Mouse (Mus musculus): ENCODE measurements around the gene Fxyd3. TPM values are rescaled to one million over a fixed set of nuclear protein-coding genes. Genes with fewer than 3 reads are reported as not detected.
A peak's percentile ranks its signal among the peaks of the same experiment; 100 is the strongest.

Gene Fxyd3
- polyA plus RNA-seq, 1 experiment from 2014 or later = not detected

- Histone ChIP-seq H3K4me2 (replicated peaks) (no peak overlapping the region), H3K36me3 (no peaks in the 10 kb centered on the region), H3K4me1 (peaks cover 3% of the 10 kb centered on the region; the same call in 1 of the 2 replicates), H3K4me3 (no peak overlapping the region), H3K9ac (replicated peaks) (no peak overlapping the region), H3K27me3 (no peaks in the 10 kb centered on the region), H3K9me3 (no peaks in the 10 kb centered on the region), H3K27ac (replicated peaks) (no peak overlapping the region)
- WGBS = 54% methylated on average over 11 of the region's 11 CpGs
- ATAC-seq (replicated peaks) = no peak
Observed at GRCm38 (mm10) chr7:31059919-31060620, 16.4 kb downstream of the Fxyd3 start.

GRCm38 (mm10) chr7:31059108-31059507 is 17.4 kb downstream of the Fxyd3 start, which contains the start of gene Lgi4:
Lgi4 (plus strand) TSS chr7:31059342.
- 3% methylated on average over 2 of the region's 2 CpGs for WGBS
- H3K4me2 ChIP-seq (replicated peaks) = no peak within 1 kb of the TSS
- no peak within 1 kb of the TSS for H3K27ac ChIP-seq (replicated peaks)
- H3K4me1 ChIP-seq = peaks cover 3% of the 10 kb centered on the region; the same call in 1 of the 2 replicates
- no peaks in the 10 kb centered on the region for H3K9me3 ChIP-seq
- peaks cover 4% of the 10 kb centered on the region; the same call in 1 of the 2 replicates for H3K27me3 ChIP-seq
- H3K36me3 ChIP-seq = no peaks in the 10 kb centered on the region
- ATAC-seq (replicated peaks) = peak; percentile 44; the same call in 1 of the 2 replicates
- no peak within 1 kb of the TSS for H3K4me3 ChIP-seq
- H3K9ac ChIP-seq (replicated peaks) = no peak within 1 kb of the TSS

GRCm38 (mm10) chr7:31058211-31058610 is 18.3 kb downstream of the Fxyd3 start:
- H3K9ac ChIP-seq (replicated peaks) = no peak overlapping the region
- WGBS = 83% methylated on average over 6 of the region's 6 CpGs
- no peaks in the 10 kb centered on the region for H3K9me3 ChIP-seq
- H3K4me2 ChIP-seq (replicated peaks) = no peak overlapping the region
- H3K4me1 ChIP-seq = peaks cover 3% of the 10 kb centered on the region; the same call in 1 of the 2 replicates
- no peaks in the 10 kb centered on the region for H3K36me3 ChIP-seq
- no peak overlapping the region for H3K4me3 ChIP-seq
- H3K27ac ChIP-seq (replicated peaks) = no peak overlapping the region
- peaks cover 6% of the 10 kb centered on the region for H3K27me3 ChIP-seq
- no peak for ATAC-seq (replicated peaks)

GRCm38 (mm10) chr7:31057730-31058129 is 18.8 kb downstream of the Fxyd3 start:
- no peak overlapping the region for H3K27ac ChIP-seq (replicated peaks)
- no peaks in the 10 kb centered on the region for H3K9me3 ChIP-seq
- no peak overlapping the region for H3K4me3 ChIP-seq
- WGBS = 69% methylated on average over 5 of the region's 5 CpGs
- H3K9ac ChIP-seq (replicated peaks) = no peak overlapping the region
- H3K4me1 ChIP-seq = peaks cover 5% of the 10 kb centered on the region
- H3K4me2 ChIP-seq (replicated peaks) = no peak overlapping the region
- H3K27me3 ChIP-seq = peaks cover 10% of the 10 kb centered on the region
- ATAC-seq (replicated peaks) = no peak
- H3K36me3 ChIP-seq = no peaks in the 10 kb centered on the region

GRCm38 (mm10) chr7:31057071-31057470 is 19.4 kb downstream of the Fxyd3 start, which contains the start of gene Fxyd1:
Fxyd1 (minus strand) TSS chr7:31057199.
- Histone ChIP-seq H3K9ac (replicated peaks) (no peak within 1 kb of the TSS), H3K4me3 (no peak within 1 kb of the TSS), H3K27ac (replicated peaks) (no peak within 1 kb of the TSS), H3K9me3 (no peaks in the 10 kb centered on the region), H3K4me1 (peaks cover 12% of the 10 kb centered on the region), H3K27me3 (peaks cover 17% of the 10 kb centered on the region), H3K36me3 (no peaks in the 10 kb centered on the region), H3K4me2 (replicated peaks) (no peak within 1 kb of the TSS)
- no peak for ATAC-seq (replicated peaks)
- 77% methylated on average over 2 of the region's 2 CpGs for WGBS

- H3K27me3 ChIP-seq = peaks cover 23% of the 10 kb centered on the region
Observed at GRCm38 (mm10) chr7:31056448-31056847, 20.1 kb downstream of the Fxyd3 start.

GRCm38 (mm10) chr7:31055883-31056282 is 20.6 kb downstream of the Fxyd3 start:
- no peaks in the 10 kb centered on the region for H3K36me3 ChIP-seq
- WGBS = 29% methylated on average over 2 of the region's 4 CpGs

More at GRCm38 (mm10) chr7:31056448-31056847, 20.1 kb downstream of the Fxyd3 start:
- no peak for ATAC-seq (replicated peaks)
- Histone ChIP-seq H3K4me3 (no peak overlapping the region), H3K36me3 (no peaks in the 10 kb centered on the region), H3K27ac (replicated peaks) (no peak overlapping the region), H3K4me2 (replicated peaks) (no peak overlapping the region), H3K9me3 (no peaks in the 10 kb centered on the region), H3K4me1 (peaks cover 18% of the 10 kb centered on the region), H3K9ac (replicated peaks) (no peak overlapping the region)
- 80% methylated on average over 7 of the region's 7 CpGs for WGBS

GRCm38 (mm10) chr7:31055354-31055824 is 21.1 kb downstream of the Fxyd3 start:
- Histone ChIP-seq H3K4me2 (replicated peaks) (no peak overlapping the region), H3K27me3 (peaks cover 34% of the 10 kb centered on the region), H3K27ac (replicated peaks) (no peak overlapping the region), H3K36me3 (no peaks in the 10 kb centered on the region), H3K4me1 (peaks cover 29% of the 10 kb centered on the region), H3K4me3 (no peak overlapping the region), H3K9me3 (no peaks in the 10 kb centered on the region), H3K9ac (replicated peaks) (no peak overlapping the region)
- ATAC-seq (replicated peaks) = no peak
- WGBS = 7% methylated on average over 10 of the region's 10 CpGs

More at GRCm38 (mm10) chr7:31055883-31056282, 20.6 kb downstream of the Fxyd3 start:
- no peak overlapping the region for H3K27ac ChIP-seq (replicated peaks)
- H3K9me3 ChIP-seq = no peaks in the 10 kb centered on the region
- ATAC-seq (replicated peaks) = no peak
- no peak overlapping the region for H3K9ac ChIP-seq (replicated peaks)
- peaks cover 29% of the 10 kb centered on the region for H3K27me3 ChIP-seq
- peaks cover 24% of the 10 kb centered on the region for H3K4me1 ChIP-seq
- H3K4me2 ChIP-seq (replicated peaks) = no peak overlapping the region
- no peak overlapping the region for H3K4me3 ChIP-seq

GRCm38 (mm10) chr7:31054661-31055320 is 21.7 kb downstream of the Fxyd3 start:
- WGBS = 46% methylated on average over 11 of the region's 11 CpGs
- Histone ChIP-seq H3K4me2 (replicated peaks) (no peak overlapping the region), H3K9me3 (no peaks in the 10 kb centered on the region), H3K4me1 (peaks cover 35% of the 10 kb centered on the region), H3K36me3 (no peaks in the 10 kb centered on the region), H3K4me3 (no peak overlapping the region), H3K27me3 (peaks cover 37% of the 10 kb centered on the region), H3K27ac (replicated peaks) (no peak overlapping the region), H3K9ac (replicated peaks) (no peak overlapping the region)
- ATAC-seq (replicated peaks) = no peak

GRCm38 (mm10) chr7:31053882-31054447 is 22.5 kb downstream of the Fxyd3 start:
- no peaks in the 10 kb centered on the region for H3K36me3 ChIP-seq
- H3K4me3 ChIP-seq = no peak overlapping the region
- H3K9me3 ChIP-seq = no peaks in the 10 kb centered on the region
- H3K4me1 ChIP-seq = peaks cover 39% of the 10 kb centered on the region
- ATAC-seq (replicated peaks) = no peak
- peaks cover 40% of the 10 kb centered on the region for H3K27me3 ChIP-seq
- H3K4me2 ChIP-seq (replicated peaks) = no peak overlapping the region
- no peak overlapping the region for H3K27ac ChIP-seq (replicated peaks)
- WGBS = 31% methylated on average over 10 of the region's 10 CpGs
- H3K9ac ChIP-seq (replicated peaks) = no peak overlapping the region

- ATAC-seq (replicated peaks) = 0 out of 2 replicates have a peak, but pooled peaks have one; percentile 12
- Histone ChIP-seq H3K4me2 (replicated peaks) (peak overlapping the region; percentile 36), H3K9me3 (no peaks in the 10 kb centered on the region), H3K9ac (replicated peaks) (peak overlapping the region; percentile 13), H3K36me3 (no peaks in the 10 kb centered on the region), H3K4me1 (peaks cover 39% of the 10 kb centered on the region), H3K27ac (replicated peaks) (no peak overlapping the region), H3K4me3 (peak overlapping the region; percentile 22), H3K27me3 (peaks cover 40% of the 10 kb centered on the region)
- under 1% methylated on average over 34 of the region's 34 CpGs for WGBS
Observed at GRCm38 (mm10) chr7:31052636-31053434, 23.7 kb downstream of the Fxyd3 start.

Measured in forebrain, embryonic 15.5 days (tissue).